Mouse (Mus musculus): ENCODE results near the gene Prune1.
A peak's percentile ranks its signal among the peaks of the same experiment; 100 is the strongest.

Prune1 gene

DNA sequence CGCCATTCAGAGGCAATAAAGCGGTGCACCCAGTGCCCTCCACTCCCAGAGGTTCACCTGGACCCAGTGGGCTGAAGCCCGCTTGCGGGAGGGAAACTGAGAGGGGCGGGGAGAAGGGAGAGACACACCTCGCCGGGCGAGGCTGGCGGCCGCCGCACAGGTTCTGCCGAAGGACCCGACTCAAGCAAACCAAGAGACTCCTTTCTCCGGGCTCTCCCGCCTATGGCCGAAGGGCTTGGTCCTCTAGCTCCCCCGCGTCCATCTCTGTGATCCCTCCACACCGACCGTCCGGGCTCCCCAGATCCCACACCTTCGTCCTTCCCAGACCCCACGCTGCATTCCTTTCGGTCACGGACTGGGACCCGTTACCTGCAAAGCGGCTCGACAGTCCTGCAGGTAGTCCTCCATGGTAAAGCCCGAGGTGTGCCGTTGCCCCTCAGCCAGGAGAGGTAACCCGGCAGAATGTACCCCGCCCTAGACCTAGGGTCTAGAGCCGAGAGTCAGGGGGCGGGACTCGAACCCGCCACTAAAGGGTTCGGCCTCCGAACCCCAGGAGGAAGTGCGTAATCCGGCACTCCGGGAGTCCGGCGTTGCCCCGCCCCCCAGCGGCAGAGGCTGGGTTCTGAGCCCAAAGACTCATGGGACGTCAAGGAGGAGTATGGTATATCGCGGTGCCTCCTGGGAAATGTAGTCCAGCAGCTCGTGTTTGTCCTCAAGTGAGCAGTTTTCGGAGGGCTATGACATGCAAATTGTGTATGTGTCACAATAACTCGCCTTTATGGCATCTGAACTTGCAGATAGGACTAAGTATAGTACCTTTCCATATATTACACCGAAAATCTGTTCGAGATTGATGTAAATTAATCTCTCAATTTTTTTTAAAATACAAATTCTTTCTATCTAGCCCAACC is at the start of gene Prune1, which contains the start of gene Mindy1:
Prune1 (minus strand) TSS at position 861 of the 911 bp plus-strand sequence.
Mindy1 (plus strand) TSS at position 130 of the 911 bp plus-strand sequence.
- peak; percentile 91 for DNase-seq (ENCODE audit: low spot score)

DNA sequence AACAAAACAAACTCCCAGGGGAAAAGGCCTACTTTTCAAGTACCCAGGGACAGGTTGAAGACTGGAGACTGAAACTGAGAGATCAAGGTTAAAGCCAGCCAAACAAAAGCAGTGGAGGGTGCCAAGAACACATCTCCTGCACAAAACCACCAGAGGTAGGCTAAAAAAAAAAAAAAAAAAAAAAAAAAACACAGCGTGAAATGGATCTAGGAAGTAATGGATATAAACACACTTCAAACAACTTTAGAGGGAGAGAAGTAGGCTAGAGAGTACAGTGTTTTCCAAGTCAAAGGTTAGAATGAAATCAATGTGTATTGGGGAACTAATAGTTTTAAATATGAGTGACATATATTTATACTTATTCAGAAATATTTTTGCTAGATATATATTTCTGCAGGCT is 49.7 kb upstream of the Prune1 start:
- no peak for DNase-seq (ENCODE audit: low spot score)

DNA sequence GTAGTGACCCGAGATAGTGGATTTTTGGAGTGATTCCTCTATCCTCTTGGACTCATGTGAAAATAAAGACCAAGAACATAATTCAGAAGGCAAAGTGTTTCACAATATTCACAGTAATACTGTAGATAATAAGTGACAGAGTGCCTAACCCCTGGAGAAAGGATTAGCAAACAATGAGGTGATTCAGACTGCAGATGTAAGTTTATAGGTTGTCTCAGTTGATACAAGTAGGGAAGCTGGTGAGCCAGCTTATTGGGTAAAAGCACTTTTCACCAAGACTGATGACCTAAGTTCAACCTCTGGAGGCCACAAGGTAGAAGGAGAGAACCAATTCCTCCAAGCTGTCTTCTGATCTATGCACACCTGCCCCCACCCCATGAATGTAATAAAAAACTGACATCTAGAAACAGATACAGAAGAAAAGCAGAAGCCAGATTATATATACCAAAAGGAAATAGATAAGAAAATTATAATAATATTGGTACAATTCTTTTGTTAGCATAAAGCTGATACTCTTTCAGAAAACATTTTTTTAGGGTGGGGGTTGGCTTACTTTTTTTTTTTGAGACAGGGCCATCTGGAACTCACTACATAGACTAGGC is 47.0 kb upstream of the Prune1 start:
- no peak for DNase-seq (ENCODE audit: low spot score)

DNA sequence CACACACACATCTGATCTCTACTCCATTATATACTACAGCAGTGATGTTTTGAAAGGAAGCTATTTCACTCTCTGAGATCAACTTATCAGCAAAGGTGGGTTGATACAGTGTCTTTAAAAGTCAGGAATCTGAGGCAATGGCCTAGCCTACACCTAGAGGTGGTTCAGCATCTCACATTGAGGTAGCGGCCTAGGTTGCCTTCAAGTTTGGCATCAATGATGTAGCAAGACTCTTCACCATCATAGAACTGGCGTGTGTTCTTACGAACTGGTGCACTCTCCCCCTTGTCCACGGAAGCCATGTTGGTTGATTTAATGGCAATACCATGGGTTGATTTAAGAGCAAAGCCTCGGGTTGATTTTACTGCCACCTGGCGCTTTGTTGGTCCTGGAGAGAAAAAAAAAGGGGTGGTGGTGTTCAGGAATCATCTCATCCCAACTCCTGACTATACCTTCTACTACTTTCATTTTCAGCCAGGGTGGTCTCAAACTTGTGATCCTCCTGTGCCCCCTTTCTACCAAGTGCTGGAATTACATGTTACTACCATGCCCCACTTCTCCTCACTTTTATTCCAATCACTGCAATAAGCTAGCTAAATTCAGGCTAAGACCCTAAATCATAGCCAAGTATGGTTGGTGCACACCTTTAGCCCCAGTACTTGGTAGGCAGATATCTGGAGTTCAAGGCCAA is 42.7 kb upstream of the Prune1 start:
- no peak for DNase-seq (ENCODE audit: low spot score)

DNA sequence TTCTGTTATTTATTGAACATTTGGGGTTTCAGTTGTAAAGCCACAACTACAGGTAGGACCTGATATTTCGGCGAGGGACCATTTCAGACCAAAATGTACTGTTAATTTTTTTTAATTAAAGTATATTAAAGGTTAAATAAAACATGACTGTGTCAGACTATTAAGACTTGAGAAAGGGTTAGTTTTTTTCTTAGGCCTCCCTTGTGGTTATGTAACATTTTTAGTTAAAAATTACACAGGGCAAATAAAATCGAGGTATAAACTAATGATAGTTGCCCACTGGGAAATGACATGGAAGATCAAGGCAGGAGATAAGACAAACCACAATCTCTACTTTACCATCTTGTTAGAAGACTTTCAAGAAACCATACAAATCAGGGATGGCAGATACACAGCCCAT is 41.6 kb upstream of the Prune1 start:
- DNase-seq (ENCODE audit: low spot score): no peak

DNA sequence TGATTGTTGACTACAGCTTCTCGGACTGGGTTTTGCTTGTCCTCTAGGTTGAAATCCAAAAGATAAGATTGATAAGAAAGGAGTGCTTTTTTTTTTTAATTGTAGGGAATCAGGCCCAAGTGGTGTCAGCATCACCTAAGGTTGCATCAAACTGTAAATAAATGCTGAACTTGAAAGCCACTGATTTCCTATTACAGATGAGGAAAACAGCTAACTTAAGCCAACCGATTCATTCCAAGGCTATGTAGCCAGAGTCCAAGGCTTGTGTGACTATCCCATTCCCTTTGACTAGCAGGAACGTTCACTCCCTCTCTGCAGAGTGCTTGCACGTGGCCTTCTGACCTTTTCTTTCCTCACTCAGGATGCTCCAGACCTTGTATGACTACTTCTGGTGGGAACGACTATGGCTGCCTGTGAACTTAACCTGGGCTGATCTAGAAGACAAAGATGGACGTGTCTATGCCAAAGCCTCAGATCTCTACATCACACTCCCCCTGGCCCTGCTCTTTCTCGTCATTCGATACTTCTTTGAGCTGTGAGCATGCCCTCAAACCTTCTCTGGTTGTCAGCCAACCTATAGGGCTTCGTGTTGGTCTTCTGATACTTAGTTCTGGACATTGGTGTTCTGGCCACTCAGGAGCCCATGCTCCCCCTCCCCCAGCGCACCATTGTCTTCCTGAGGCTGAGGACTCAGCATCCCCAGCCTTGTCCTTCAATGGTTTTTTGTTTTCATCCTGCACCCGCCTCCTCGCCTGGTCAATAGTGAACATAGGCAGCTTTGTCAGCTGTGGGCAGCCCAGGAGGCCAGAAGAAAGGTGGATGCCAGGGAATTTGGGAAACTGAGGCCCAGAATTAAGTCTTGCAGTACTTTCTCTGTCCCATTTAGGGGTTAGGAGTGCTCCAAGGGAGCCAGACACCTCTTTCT is 38.1 kb upstream of the Prune1 start:
- DNase-seq (ENCODE audit: low spot score): no peak

DNA sequence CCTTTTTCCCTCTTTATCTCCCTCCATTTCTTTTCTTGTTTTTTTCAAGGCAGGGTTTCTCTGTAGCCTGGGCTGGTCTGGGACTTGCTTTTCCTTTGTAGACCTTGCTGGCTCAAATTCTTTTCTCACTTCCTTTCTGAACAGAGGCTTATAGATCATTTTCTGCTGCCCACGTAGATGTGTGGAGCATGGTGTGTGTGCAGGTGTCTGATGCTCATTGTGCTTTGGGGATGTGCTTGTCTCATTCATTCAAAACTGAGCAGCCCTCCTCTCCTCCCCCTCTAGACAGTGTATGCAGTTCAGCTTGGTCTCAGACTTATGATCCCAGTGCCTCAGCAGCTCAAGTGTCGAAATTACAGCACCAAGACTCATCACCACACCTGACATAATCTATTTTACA is 37.2 kb upstream of the Prune1 start:
- DNase-seq (ENCODE audit: low spot score): no peak

DNA sequence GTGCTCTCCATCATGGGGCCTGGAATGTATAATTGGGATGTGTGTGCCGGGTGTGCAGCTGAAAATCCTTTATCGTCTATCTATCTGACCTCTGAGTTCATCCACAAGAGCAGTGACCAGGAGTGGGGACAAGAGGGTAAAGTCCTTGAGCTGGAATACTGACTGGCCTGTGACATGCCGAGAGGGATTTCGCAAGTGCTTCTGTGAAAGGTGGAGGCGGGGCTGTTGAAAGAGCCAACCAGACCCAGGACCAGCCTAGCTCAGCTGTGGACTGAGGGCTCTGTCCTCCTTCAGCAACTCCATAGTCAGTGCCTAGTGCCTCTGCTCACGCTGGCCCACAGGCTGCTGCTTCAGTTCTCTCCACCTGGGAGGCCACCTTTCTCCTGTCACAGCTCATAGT is 36.7 kb upstream of the Prune1 start:
- DNase-seq (ENCODE audit: low spot score): no peak

DNA sequence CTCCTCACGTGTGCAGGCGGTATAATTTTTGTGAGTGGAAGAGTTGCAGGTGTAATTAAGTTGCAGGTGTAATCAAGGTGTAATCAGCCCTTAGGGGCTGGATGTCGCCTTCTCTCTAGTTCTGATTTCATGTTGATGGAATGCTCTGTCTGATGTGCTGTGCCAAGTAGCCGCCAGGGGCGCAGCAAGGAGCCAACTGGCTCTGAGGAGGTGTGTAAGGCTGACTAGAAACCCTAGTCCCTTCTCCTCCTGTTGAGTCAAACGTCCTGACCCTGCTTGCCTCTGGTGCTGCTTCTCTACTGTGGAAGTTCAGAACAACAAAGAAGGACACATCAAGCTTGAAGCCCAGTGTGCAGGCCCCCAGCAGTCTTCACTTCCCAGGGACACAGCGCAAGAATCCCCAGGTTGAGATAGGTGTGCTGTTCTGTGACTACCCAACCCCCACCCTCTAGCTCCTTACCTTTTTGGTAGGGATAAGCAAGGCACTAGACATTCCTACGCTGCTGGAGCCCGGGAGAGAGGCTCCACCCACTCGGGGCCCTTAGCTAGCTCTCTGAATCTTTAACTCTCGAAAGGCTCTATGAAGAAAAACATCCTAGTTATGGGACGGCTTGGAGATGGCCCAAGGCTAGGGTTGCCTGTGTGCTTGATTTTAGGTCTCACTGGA is 35.7 kb upstream of the Prune1 start:
- no peak for DNase-seq (ENCODE audit: low spot score)

DNA sequence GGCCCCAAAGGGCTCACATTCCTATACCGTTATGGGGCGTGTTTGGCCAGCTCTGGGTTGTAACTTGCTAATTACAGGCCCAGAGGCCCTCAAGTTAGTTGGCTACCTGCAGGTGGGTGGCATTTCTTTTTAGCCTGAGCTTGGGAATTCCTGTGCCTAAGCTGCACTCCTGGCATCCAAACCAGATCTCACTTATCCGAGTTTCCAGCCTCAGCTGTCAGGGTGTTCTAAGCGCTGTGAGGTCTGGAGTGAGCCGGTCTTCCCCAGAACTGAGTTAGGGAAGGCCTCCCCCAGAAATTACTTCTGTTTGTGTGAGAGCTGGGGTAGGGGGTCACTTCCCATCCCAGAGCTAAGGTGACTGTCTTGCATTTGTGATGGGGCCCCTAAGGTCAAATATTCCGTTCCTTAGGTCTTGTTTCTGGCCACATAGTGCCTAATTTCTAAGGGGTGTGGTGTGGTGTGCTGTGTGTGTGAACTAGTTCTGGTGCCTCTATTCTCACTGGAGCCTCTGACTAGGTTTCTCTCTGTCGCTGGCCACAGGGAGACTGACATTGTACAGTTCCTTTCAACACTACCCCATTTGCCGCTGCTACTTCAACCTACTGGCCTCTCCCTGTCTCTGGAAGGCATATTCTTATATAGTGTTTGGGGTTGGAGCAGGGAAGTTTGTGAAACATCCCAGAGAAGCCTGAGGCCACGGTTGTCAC is 34.1 kb upstream of the Prune1 start:
- DNase-seq (ENCODE audit: low spot score): no peak

DNA sequence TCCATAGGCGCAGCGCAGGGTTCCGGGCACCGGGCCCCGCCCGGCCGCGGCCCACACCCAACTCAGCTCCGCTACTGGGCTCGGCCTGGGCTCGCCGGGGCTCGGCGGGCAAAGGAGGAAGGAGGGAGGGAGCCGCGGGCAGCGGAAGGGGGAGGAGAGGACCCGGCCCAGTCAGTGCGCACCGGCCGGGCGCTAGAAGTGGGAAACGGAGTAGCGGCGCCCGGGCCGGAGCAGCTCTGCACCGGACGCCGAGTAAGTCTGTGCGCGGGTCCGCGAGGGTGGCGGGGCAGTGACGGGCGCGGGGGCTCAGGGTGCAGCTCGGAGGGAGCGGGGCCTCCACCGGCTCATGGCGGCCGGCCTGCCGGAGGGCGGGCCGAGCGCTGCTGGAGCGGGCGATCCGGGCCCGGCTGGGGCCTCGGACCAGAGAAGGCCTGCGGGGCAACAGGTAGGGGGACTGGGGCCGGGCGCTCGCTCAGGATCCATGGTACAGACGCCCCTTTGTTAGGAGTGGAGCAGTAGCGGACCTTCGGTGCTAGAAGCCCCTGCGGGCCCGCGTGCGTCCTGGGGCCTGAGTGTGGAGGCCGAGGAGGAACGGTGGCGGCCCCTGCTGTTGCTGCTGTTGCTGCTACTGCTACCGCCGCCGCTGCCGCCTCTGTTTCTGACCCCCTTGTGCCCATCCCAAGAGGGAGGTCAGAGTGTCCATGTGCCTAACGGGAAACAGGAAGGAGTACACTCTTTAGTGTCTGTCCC is 33.4 kb upstream of the Prune1 start:
- peak; percentile 87 for DNase-seq (ENCODE audit: low spot score)

DNA sequence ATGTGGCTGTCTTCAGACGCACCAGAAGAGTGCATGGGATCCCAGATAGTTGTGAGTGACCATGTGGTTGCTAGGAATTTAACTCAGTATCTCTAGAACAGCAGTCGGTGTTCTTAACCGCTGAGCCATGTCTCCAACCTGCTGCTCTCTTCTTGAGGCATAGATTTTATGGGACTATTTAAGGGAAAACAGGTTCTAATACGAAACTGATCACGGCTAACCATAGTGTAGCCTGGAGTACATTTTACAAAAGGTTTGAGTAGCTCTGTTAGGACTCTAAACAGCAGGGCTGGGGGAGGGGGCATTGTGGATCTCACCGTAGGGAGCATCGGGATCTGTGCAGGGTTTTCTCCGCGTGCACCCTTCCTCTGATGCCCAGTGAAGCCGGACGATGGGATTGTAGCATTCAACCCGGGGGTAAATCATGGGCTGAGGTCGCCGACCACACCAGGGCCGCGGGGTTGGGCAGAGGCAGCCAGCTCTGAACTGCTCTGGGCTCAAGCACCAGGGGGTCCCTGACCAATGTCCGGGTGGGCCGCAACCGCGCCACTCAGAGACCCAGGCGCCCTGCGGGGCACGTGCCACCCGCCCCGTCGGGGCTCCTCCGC is 32.7 kb upstream of the Prune1 start, which contains the start of gene Cers2:
Cers2 (plus strand) TSS at position 306 of the 608 bp plus-strand sequence.
- DNase-seq (ENCODE audit: low spot score): no peak

DNA sequence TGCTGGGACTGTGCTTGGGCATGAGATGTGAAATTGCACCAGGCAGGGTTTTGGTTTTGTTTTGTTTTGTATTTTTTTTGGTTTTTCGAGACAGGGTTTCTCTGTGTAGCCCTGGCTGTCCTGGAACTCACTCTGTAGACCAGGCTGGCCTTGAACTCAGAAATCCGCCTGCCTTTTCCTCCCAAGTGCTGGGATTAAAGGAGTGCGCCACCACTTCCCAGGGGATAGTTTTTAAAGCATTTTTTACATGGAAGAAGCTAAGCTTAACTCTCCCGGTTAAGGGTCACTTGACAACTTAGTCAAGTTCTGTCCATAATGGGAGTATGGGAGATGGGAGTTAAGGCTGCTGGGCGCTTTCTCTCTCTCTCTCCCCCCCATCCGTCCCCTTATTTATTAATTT is 32.2 kb upstream of the Prune1 start:
- DNase-seq (ENCODE audit: low spot score): no peak

DNA sequence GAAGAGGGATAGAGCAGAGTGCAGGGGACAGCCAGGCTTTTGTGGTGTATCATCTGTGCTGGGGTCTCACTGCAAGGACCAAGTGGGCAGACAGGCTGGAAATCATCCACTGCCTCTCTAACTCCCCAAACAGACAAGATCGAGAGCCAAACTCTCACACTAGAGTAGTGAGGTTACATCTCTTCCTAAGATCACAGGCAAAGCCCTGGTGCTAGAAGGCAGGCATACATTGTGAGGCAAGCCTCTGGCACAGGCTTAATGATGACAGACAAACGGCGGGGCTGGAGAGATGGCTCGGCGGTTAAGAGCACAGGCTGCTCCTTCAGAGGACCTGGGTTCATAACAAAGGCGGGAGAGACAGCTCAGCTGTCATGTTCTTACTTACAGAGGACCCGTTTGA is 31.6 kb upstream of the Prune1 start:
- no peak for DNase-seq (ENCODE audit: low spot score)

DNA sequence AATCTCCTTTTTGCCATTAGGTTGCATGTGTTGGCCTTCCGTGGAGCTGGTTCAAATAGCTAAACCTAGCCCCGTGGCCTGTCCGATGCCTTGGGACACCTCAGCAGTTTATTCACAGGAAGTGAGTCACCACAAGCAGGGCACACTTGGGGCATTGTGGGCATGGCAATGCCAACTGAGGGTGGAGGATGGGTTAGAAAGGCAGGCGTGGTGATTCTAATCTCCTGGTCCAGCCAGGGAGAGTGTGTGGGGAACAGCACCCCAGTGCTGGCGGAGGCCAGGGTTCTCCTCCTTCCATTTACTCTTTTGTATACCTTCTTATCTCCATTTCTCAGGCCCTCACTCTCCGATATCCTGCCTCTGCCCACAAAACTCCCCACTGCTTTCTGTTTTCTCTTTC is 30.7 kb upstream of the Prune1 start:
- no peak for DNase-seq (ENCODE audit: low spot score)

DNA sequence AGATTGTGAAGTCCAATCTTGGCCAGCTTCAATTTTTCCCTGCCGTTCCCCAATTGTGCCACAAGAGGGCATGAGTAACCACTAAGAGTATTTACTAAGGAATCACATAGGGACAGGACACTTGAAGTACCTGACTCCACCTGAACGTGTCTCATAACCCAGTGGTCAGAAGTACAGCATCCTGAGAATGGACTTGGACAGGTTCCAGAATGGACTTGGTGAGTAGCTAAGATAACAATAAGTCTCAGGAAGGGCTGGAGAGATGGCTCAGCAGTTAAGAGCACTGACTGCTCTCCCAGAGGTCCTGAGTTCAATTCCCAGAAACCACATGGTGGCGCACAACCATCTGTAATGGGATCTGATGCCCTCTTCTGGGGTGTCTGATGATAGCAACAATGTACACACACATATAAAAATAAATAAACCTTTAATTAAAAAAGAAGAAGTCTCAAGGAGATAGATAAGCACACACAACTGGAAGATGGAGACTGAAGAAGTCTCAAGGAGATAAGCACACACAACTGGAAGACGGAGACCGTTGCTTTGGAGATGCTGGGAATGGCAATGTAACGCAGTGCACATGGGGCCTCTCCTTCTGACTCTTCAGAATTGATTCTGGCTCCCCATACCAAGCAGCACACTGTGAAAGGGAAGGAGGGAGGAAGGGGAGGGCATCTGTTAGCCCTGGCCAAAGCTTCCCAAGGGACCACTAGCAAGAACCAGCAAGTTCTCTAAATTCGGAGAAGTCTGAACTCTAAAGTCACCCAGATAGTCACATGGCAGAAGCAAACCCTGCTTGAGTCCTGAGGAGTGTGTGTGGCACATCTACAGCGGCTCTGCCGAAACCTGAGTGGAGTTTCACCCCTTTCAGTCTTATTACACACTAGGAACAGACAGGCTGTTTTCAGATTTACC is 29.3 kb upstream of the Prune1 start:
- DNase-seq (ENCODE audit: low spot score): peak; percentile 48

DNA sequence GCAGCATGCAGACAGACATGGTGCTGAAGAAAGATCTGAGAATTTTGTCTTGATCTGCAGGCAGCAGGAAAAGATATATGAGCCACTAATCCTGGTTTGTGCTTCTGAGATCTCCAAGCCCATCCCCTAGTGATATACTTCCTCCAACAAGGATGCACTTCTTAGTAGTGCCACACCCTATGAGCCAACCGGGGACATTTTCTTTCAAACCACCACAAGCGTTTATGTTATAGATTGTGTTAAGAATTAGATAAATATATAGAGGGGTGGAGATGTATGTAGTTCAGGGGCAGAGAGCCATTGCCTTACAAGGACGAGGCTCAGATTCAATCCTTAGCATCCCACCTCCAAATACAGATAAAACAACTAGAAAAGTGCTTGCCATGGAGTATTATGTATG is 28.6 kb upstream of the Prune1 start:
- DNase-seq (ENCODE audit: low spot score): no peak

DNA sequence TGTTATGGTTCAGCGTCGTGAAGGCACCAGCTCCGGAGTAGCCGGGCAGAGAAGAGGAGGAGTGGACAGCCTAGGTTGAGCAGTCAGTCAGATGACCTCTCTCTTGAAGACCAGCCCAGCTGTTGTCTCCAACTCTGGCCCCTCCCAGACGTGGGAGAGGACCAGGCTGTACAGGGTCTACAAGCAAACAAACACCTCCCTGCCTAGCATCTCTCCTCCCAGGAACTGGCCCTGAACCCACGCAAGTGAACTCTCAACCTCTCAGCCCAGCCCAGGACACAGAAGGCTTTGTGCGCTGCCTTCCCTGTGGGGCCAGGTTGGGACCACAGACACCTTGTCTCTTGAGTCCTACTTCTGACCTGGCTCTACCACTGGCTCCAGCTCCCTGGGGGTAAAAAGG is 25.2 kb upstream of the Prune1 start, which contains the start of gene Anxa9:
Anxa9 (minus strand) TSS at position 77 of the 400 bp plus-strand sequence.
- no peak for DNase-seq (ENCODE audit: low spot score)
